Mouse (Mus musculus) heart, embryonic 16.5 days (tissue): ENCODE measurements around the gene Hist2h3c1. TPM values are rescaled to one million over a fixed set of nuclear protein-coding genes. Genes with fewer than 3 reads are reported as not detected.
"Not testable (repeated sequence)": the region's sequence is repeated elsewhere in the genome, so short reads cannot be mapped to it uniquely, and the experiment has no call there.

ENCODE experiments used
- ATAC-seq: fragments of 200-750 bp; cut with Nextera tagmentation; replicated peaks from 2 replicates; pipeline ENCODE4 v1.8.0; 2017; ENCODE audit warnings: moderate number of reproducible peaks; ENCODE audit not compliant: insufficient read depth, low FRiP score; ENCODE audit errors: extremely low read depth
- H3K27ac ChIP-seq: fragments of 300-500 bp; sonication (generic); 2 replicates; pipeline ENCODE4 v1.5.1; 2014; ENCODE audit warnings: mild to moderate bottlenecking, low read length, control low read depth, moderate library complexity
- H3K27me3 ChIP-seq: fragments of 300-500 bp; sonication (generic); 2 replicates; pipeline ENCODE4 v1.6.1; 2014; ENCODE audit warnings: low read length, mixed read lengths; ENCODE audit not compliant: control insufficient read depth, insufficient read depth
- H3K36me3 ChIP-seq: fragments of 300-500 bp; sonication (generic); 2 replicates; pipeline ENCODE4 v1.6.1; 2014; ENCODE audit not compliant: control insufficient read depth, insufficient read depth
- H3K4me1 ChIP-seq: fragments of 300-500 bp; sonication (generic); 2 replicates; pipeline ENCODE4 v1.6.1; 2014; ENCODE audit warnings: low read length, mixed read lengths; ENCODE audit not compliant: control insufficient read depth, insufficient read depth
- H3K4me2 ChIP-seq: fragments of 300-500 bp; sonication (generic); 2 replicates; pipeline ENCODE4 v1.6.1; 2014; ENCODE audit warnings: low read depth, mild to moderate bottlenecking, control low read depth, low read length
- H3K4me3 ChIP-seq: fragments of 300-500 bp; sonication (generic); 2 replicates; pipeline ENCODE4 v1.5.1; 2014; ENCODE audit warnings: mild to moderate bottlenecking, control low read depth, low read length
- H3K9ac ChIP-seq: fragments of 300-500 bp; sonication (generic); 2 replicates; pipeline ENCODE4 v1.6.1; 2014; ENCODE audit warnings: low read length, control low read depth
- H3K9me3 ChIP-seq: fragments of 300-500 bp; sonication (generic); replicated peaks from 2 replicates; pipeline ENCODE4 v1.6.1; 2016; ENCODE audit warnings: low read length; ENCODE audit not compliant: control insufficient read depth
- WGBS: fragments of 180-500 bp; shearing (Covaris S2); extraction: QIAGEN DNeasy Blood & Tissue Kit; methylation state at CpG from one replicate; pipeline ENCODE4 v1.1.7; 2014; 5-methylcytosine and 5-hydroxymethylcytosine counted together
- polyA plus RNA-seq: library from polyadenylated mRNA; unstranded; fragments of >200 nt; fragmentation: Nextera tagmentation; extraction: Ambion mirVana; gene quantifications from 2 replicates; pipeline ENCODE4 v1.2.1, GENCODE M21; 2015

Gene Hist2h3c1
- 0.76 and 1.2 TPM in 2 replicates for polyA plus RNA-seq

- H3K27me3 ChIP-seq, H3K9me3 ChIP-seq, H3K36me3 ChIP-seq: not testable (repeated sequence)
- H3K4me3 ChIP-seq = peak within 1 kb of the TSS; percentile 53
- peak within 1 kb of the TSS; percentile 80 for H3K27ac ChIP-seq
- WGBS = 0% methylated on average over 13 of the region's 47 CpGs
- ATAC-seq = peak; percentile 90
- H3K9ac ChIP-seq = peak within 1 kb of the TSS; percentile 74
- H3K4me2 ChIP-seq = peak within 1 kb of the TSS; percentile 63
- H3K4me1 ChIP-seq = peaks cover 24% of the 10 kb centered on the region
These were observed at the start of gene Hist2h3c1 for GRCm38 (mm10) chr3:96246427-96246856. TSS of gene Hist2h3c1 (plus strand) at chr3:96246685.

GRCm38 (mm10) chr3:96197129-96197749 lies 49.2 kb upstream of the Hist2h3c1 start:
- Histone ChIP-seq H3K4me1 (peaks cover 11% of the 10 kb centered on the region), H3K9me3 (peaks cover 6% of the 10 kb centered on the region), H3K4me3 (peak overlapping the region; percentile 78), H3K4me2 (peak overlapping the region; percentile 93), H3K9ac (peak overlapping the region; percentile 90), H3K27ac (peak overlapping the region; percentile 88), H3K36me3 (peaks cover 9% of the 10 kb centered on the region), H3K27me3 (no peaks in the 10 kb centered on the region)
- WGBS = under 1% methylated on average over 50 of the region's 50 CpGs
- peak; percentile 89 for ATAC-seq

GRCm38 (mm10) chr3:96198181-96198580 lies 48.3 kb upstream of the Hist2h3c1 start:
- H3K9ac ChIP-seq = peak overlapping the region; percentile 54
- 9% methylated on average over 6 of the region's 6 CpGs for WGBS

GRCm38 (mm10) chr3:96198601-96199251 lies 47.8 kb upstream of the Hist2h3c1 start:
- H3K9me3 ChIP-seq, H3K36me3 ChIP-seq, H3K27ac ChIP-seq, H3K9ac ChIP-seq, H3K4me3 ChIP-seq, H3K27me3 ChIP-seq, ATAC-seq: not testable (repeated sequence)
- WGBS = 25% methylated on average over 6 of the region's 8 CpGs
- Histone ChIP-seq H3K4me2 (peak overlapping the region; percentile 93), H3K4me1 (peaks cover 11% of the 10 kb centered on the region)

More at GRCm38 (mm10) chr3:96198181-96198580, 48.3 kb upstream of the Hist2h3c1 start:
- Histone ChIP-seq H3K9me3 (peaks cover 6% of the 10 kb centered on the region), H3K4me2 (peak overlapping the region; percentile 93), H3K4me1 (peaks cover 11% of the 10 kb centered on the region), H3K4me3 (peak overlapping the region; percentile 78), H3K27ac (peak overlapping the region; percentile 37; the same call in 1 of the 2 replicates), H3K36me3 (peaks cover 8% of the 10 kb centered on the region), H3K27me3 (no peaks in the 10 kb centered on the region)
- ATAC-seq = no peak; the same call in 1 of the 2 replicates

- Histone ChIP-seq H3K4me3 (no peak overlapping the region), H3K36me3 (peaks cover 6% of the 10 kb centered on the region), H3K9ac (no peak overlapping the region), H3K9me3 (peaks cover 6% of the 10 kb centered on the region), H3K4me1 (peaks cover 11% of the 10 kb centered on the region), H3K27ac (no peak overlapping the region), H3K27me3 (no peaks in the 10 kb centered on the region), H3K4me2 (no peak overlapping the region)
- WGBS = 27% methylated on average over 2 of the region's 2 CpGs
- ATAC-seq = no peak
These were observed 46.8 kb upstream of the Hist2h3c1 start for GRCm38 (mm10) chr3:96199731-96200130.

GRCm38 (mm10) chr3:96207819-96208218 lies 38.7 kb upstream of the Hist2h3c1 start:
- WGBS = 80% methylated on average over 3 of the region's 3 CpGs
- Histone ChIP-seq H3K9ac (no peak overlapping the region), H3K4me2 (no peak overlapping the region), H3K4me1 (0 out of 2 replicates have a peak, but pooled peaks cover 2% of the 10 kb centered on the region), H3K27ac (no peak overlapping the region), H3K4me3 (no peak overlapping the region), H3K36me3 (no peaks in the 10 kb centered on the region), H3K27me3 (no peaks in the 10 kb centered on the region), H3K9me3 (no peaks in the 10 kb centered on the region)
- no peak for ATAC-seq

- Histone ChIP-seq H3K4me3 (no peak overlapping the region), H3K36me3 (no peaks in the 10 kb centered on the region), H3K4me1 (0 out of 2 replicates have a peak, but pooled peaks cover 2% of the 10 kb centered on the region), H3K9ac (no peak overlapping the region), H3K9me3 (no peaks in the 10 kb centered on the region), H3K4me2 (no peak overlapping the region), H3K27me3 (no peaks in the 10 kb centered on the region), H3K27ac (no peak overlapping the region)
- 23% methylated on average over 15 of the region's 15 CpGs for WGBS
- no peak for ATAC-seq
These were observed 37.2 kb upstream of the Hist2h3c1 start for GRCm38 (mm10) chr3:96209242-96209641.

GRCm38 (mm10) chr3:96219191-96219641 lies 27.3 kb upstream of the Hist2h3c1 start:
- H3K4me3 ChIP-seq = peak overlapping the region; percentile 77
- peaks cover 26% of the 10 kb centered on the region for H3K4me1 ChIP-seq
- whole genome bisulfite sequencing = 0% methylated on average over 12 of the region's 12 CpGs
- no peaks in the 10 kb centered on the region for H3K36me3 ChIP-seq
- peak overlapping the region; percentile 94 for H3K9ac ChIP-seq
- no peak for ATAC-seq
- peak overlapping the region; percentile 91 for H3K4me2 ChIP-seq
- H3K27ac ChIP-seq = peak overlapping the region; percentile 100
- H3K27me3 ChIP-seq = no peaks in the 10 kb centered on the region
- no peaks in the 10 kb centered on the region for H3K9me3 ChIP-seq

- H3K36me3 ChIP-seq = no peaks in the 10 kb centered on the region
- H3K4me1 ChIP-seq = peaks cover 26% of the 10 kb centered on the region
- peak; percentile 79 for ATAC-seq
- H3K9ac ChIP-seq = peak within 1 kb of the TSS; percentile 94
- H3K27me3 ChIP-seq = no peaks in the 10 kb centered on the region
- no peaks in the 10 kb centered on the region for H3K9me3 ChIP-seq
- WGBS = under 1% methylated on average over 36 of the region's 37 CpGs
- peak within 1 kb of the TSS; percentile 77 for H3K4me3 ChIP-seq
- H3K27ac ChIP-seq = peak within 1 kb of the TSS; percentile 100
- peak within 1 kb of the TSS; percentile 91 for H3K4me2 ChIP-seq
These were observed 26.8 kb upstream of the Hist2h3c1 start, which contains the start of the genes Bola1 and Hist2h2ab for GRCm38 (mm10) chr3:96219661-96220130. TSS of gene Bola1 (minus strand) at chr3:96219709. TSS of gene Hist2h2ab (plus strand) at chr3:96219865.
